Mouse (Mus musculus): ENCODE results near the gene Jmjd6.
"Not testable (repeated sequence)": the region's sequence is repeated elsewhere in the genome, so short reads cannot be mapped to it uniquely, and the experiment has no call there.

The Jmjd6 gene

GRCm38 (mm10) chr11:116852291-116852890 lies 9.1 kb upstream of the Jmjd6 start, which contains the start of gene Mfsd11:
TSS of gene Mfsd11 (plus strand) at chr11:116852440.
- peak; percentile 76 for DNase-seq (ENCODE audit: extremely low read depth, insufficient read length, low spot score)

- no peak for DNase-seq (ENCODE audit: extremely low read depth, insufficient read length, low spot score)
Measured at GRCm38 (mm10) chr11:116851576-116852290, 8.5 kb upstream of the Jmjd6 start.

- DNase-seq (ENCODE audit: extremely low read depth, insufficient read length, low spot score): no peak
Measured at GRCm38 (mm10) chr11:116850833-116851477, 7.7 kb upstream of the Jmjd6 start.

- no peak for DNase-seq (ENCODE audit: extremely low read depth, insufficient read length, low spot score)
Measured at GRCm38 (mm10) chr11:116850085-116850484, 6.8 kb upstream of the Jmjd6 start.

DNA sequence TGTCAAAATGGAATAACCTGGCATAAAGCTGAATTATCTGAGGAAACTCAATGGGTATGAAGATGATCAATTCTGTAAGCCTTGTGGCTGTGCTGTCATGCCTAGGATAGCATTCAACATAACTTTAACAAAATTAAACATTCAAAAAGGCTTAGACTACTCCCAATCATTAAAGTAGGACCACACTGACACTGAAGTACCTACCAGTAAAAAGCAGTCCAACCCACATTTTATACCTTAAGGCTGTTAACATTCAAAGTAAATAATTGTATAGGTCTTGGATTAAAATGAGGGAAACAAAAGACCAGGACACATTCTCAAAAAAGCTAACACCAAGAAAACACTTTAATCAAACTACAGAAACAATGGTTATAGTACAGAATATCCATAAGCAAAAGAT lies 6.3 kb upstream of the Jmjd6 start:
- no peak for DNase-seq (ENCODE audit: extremely low read depth, insufficient read length, low spot score)

DNA sequence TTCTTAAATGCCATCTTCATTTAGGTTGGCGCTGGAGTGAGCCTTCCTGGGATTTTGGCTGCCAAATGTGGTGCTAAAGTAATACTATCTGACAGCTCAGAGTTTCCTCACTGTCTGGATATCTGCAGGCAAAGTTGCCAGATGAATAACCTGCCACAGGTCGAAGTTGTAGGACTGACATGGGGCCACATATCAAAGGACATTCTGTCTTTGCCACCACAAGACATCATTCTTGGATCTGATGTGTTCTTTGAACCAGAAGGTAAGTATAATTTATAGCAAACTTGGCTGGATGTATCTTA lies 5.6 kb upstream of the Jmjd6 start:
- not testable (repeated sequence) for DNase-seq (ENCODE audit: extremely low read depth, insufficient read length, low spot score)

DNA sequence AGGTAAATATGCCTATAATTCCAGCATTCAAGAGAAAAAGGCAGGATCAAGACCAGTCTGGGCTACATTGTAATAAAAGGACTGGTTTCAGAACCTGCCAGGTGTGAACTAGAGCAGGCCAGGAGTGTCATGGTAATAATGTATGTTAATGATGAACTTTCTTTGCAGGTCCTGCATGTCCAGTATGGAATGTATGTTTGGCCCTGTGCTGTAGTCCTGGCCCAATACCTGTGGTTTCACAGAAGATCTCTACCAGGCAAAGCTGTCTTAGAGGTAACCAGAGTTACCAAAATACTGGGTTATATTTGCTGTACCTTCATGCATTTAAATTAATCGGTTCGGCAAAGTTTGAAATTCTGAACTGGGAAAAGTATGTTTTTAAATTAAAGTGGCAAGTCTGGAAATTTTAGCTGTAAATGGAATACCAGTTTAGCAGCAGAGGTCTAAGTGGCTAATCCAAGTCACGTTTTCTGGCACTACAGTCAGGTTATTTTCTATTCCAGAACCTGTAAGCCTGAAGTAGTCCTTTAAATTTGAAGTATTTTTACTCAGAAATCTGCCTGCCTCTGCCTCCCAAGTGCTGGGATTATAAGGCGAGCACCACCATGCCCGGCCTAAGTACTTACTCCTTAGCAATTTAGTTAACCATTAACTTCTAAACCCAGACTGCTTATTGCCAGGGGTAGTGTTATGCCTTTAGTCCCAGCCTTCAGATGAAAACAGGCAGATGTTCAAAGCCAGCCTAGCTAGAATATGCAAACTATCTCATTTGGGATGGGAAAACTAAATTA lies 5.0 kb upstream of the Jmjd6 start:
- no peak for DNase-seq (ENCODE audit: extremely low read depth, insufficient read length, low spot score)

- no peak for DNase-seq (ENCODE audit: extremely low read depth, insufficient read length, low spot score)
Measured at GRCm38 (mm10) chr11:116847187-116848085, 4.2 kb upstream of the Jmjd6 start.

DNA sequence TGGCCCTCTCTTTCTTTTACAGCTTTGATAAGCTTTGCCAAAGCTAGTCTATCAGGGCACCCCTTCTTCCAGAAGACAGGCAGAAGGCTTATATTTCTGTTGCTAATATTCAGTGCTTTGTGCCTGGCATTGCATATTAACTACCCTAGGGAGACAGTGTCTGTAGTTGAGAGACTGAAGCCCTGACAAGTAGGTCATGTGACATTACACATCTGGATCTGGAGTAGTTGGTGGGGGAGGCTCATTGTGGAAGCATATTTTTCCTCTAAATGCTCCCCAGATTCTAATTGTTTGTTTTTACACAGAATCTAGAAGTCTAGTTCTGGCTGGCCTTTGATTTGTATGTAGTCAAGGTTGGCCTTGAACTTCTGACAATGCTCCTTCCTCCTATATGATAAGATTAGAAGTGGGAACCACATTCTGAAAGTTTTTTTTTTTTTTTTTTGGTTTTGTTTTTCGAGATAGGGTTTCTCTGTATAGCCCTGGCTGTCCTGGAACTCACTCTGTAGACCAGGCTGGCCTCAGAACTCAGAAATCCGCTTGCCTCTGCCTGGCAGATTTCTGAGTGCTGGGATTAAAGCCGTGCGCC lies 3.4 kb upstream of the Jmjd6 start:
- no peak for DNase-seq (ENCODE audit: extremely low read depth, insufficient read length, low spot score)

GRCm38 (mm10) chr11:116842531-116843260 lies 553 bp downstream of the Jmjd6 start:
- peak; percentile 84 for DNase-seq (ENCODE audit: extremely low read depth, insufficient read length, low spot score)

- DNase-seq (ENCODE audit: extremely low read depth, insufficient read length, low spot score): no peak
Measured at GRCm38 (mm10) chr11:116840748-116841147, 2.5 kb downstream of the Jmjd6 start.

GRCm38 (mm10) chr11:116839601-116840000 lies 3.6 kb downstream of the Jmjd6 start:
- DNase-seq (ENCODE audit: extremely low read depth, insufficient read length, low spot score): no peak

- no peak for DNase-seq (ENCODE audit: extremely low read depth, insufficient read length, low spot score)
Measured at GRCm38 (mm10) chr11:116838936-116839335, 4.3 kb downstream of the Jmjd6 start.

GRCm38 (mm10) chr11:116837441-116837840 lies 5.8 kb downstream of the Jmjd6 start:
- DNase-seq (ENCODE audit: extremely low read depth, insufficient read length, low spot score): no peak

DNA sequence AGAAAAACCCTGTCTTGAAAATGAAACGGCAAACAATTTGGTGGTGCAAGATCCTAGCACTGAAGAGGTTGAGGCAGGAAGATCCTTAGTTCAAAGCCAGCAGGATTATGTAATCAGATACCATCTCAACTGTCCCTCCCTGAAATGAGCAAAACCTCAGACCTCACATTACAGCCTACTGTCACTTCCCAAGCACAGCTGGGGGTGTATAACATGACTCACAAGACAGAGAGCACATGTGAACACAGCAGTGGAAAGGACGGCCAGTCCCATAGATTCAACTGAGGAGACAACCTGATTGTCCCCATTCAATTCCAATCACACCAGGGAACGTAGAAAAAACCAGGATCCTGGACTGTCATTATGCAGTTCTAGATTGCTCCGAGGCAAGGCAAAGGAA lies 7.0 kb downstream of the Jmjd6 start:
- no peak for DNase-seq (ENCODE audit: extremely low read depth, insufficient read length, low spot score)

- DNase-seq (ENCODE audit: extremely low read depth, insufficient read length, low spot score): no peak
Measured at GRCm38 (mm10) chr11:116834954-116835353, 8.3 kb downstream of the Jmjd6 start.

DNA sequence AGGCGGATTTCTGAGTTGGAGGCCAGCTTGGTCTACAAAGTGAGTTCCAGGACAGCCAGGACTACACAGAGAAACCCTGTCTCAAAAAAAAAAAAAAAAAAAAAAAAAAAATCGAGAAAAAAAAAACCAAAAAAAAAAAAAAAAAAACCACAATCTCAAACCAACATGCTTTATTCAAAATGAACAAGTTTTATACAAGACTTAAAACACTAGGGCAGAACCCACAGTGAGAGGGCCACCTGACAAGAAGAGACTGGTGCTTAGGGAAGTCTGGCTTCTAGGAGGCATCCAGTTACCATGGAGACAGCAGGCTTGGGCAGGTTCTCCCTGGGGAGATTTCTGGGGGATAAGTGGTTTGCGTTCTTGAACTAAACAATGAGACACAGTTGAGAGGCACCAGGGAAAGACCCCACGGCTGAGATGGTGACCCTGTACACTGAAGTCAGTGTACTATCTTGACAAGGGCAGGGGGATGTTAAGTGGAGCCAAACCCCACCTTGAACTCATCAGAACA lies 11.0 kb downstream of the Jmjd6 start:
- no peak for DNase-seq (ENCODE audit: extremely low read depth, insufficient read length, low spot score)

GRCm38 (mm10) chr11:116827534-116828165 lies 15.6 kb downstream of the Jmjd6 start, which contains the start of gene Mxra7:
TSS of gene Mxra7 (minus strand) at chr11:116828046.
- no peak for DNase-seq (ENCODE audit: extremely low read depth, insufficient read length, low spot score)

Measured in 3134 (cell line).